8 mouse cellular contexts compared by ENCODE assay signal in the genomic region with DNA sequence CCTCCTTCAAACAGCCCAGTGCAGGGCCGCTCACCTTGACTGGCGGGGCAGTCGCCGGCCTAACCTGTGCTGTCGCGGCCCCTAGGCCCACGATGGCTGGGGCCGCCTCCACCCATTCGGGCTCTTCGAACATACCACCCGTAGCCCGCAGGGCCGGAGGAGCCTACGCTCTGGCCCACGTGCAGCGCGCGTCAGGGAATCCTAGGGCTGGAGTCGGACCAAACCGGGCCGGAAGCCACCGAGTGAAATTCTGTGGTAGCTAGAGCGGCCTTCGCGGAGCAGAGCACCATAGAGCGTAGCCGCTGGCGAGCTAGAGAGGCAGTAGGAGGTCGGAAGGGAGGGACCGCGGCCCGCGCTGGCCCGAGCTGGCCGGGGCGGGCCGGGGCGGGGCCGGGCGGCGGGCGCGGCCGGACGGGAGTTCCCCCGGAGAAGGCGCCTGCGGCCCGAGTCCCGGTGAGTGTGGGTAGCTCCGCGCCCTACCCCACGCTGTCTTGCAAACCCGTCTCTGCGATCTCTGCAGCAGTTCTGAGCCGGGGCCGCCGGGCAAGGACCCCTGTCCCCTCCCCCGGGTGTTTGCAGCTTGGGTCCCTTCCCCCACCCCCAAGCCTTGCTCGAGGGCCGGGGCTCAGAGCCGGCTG. TPM values are rescaled to one million over a fixed set of nuclear protein-coding genes. Genes with fewer than 3 reads are reported as not detected.
DNase-seq lines count a peak whose midpoint lies in the region; ATAC-seq and TF ChIP-seq lines count a peak whose summit lies in the region.

TSS of gene Ilk (plus strand) at position 329 of the 638 bp plus-strand sequence.

- H3K4me1 ChIP-seq in G1E (ENCODE audit: insufficient read depth, low read depth, low read length): peaks cover 73% of the 10 kb centered on the region
- H3K4me1 ChIP-seq in forebrain, postnatal 0 days (ENCODE audit: insufficient read depth): peaks cover 9% of the 10 kb centered on the region
- H3K4me1 ChIP-seq in lung, embryonic 16.5 days (replicated peaks; ENCODE audit: control insufficient read depth, insufficient read depth, low read length): peaks cover 30% of the 10 kb centered on the region

- no peaks in the 10 kb centered on the region for H3K9me3 ChIP-seq in G1E (replicated peaks)
- no peaks in the 10 kb centered on the region for H3K9me3 ChIP-seq in forebrain, postnatal 0 days (ENCODE audit: low read length)
- no peaks in the 10 kb centered on the region for H3K9me3 ChIP-seq in lung, embryonic 16.5 days (ENCODE audit: control insufficient read depth, low read length)

- peak within 1 kb of the TSS; percentile 82 for H3K4me3 ChIP-seq in G1E (ENCODE audit: low read depth, low read length)
- H3K4me3 ChIP-seq in forebrain, postnatal 0 days (ENCODE audit: low read depth, low read length): peak within 1 kb of the TSS; percentile 81
- peak within 1 kb of the TSS; percentile 91 for H3K4me3 ChIP-seq in lung, embryonic 16.5 days (ENCODE audit: low read length)

- 1% methylated on average over 48 of the region's 62 CpGs for WGBS in forebrain, postnatal 0 days
- under 1% methylated on average over 48 of the region's 62 CpGs for WGBS in lung, embryonic 16.5 days

- H3K4me2 ChIP-seq in forebrain, postnatal 0 days (ENCODE audit: low read depth): peak within 1 kb of the TSS; percentile 96
- peak within 1 kb of the TSS; percentile 78 for H3K4me2 ChIP-seq in lung, embryonic 16.5 days (ENCODE audit: low read depth, low read length)

- no peak for TF ChIP-seq CTCF in G1E (IDR thresholded peaks at IDR 0.05; ENCODE audit: low read depth, low read length)
- TF ChIP-seq CTCF in forebrain, postnatal 0 days (IDR thresholded peaks at IDR 0.05; ENCODE audit: low read depth): no peak

- no peaks in the 10 kb centered on the region for H3K27me3 ChIP-seq in G1E (ENCODE audit: insufficient read depth, low read length)
- H3K27me3 ChIP-seq in forebrain, postnatal 0 days (ENCODE audit: insufficient read depth, low read length): no peaks in the 10 kb centered on the region
- no peaks in the 10 kb centered on the region for H3K27me3 ChIP-seq in lung, embryonic 16.5 days (ENCODE audit: control insufficient read depth, insufficient read depth, low read depth, low read length)

- peak; percentile 92 for ATAC-seq in G1E (ENCODE audit: extremely low read depth, insufficient number of reproducible peaks, low FRiP score, poor library complexity, severe bottlenecking)
- peak; percentile 97 for ATAC-seq in forebrain, postnatal 0 days
- ATAC-seq in lung, embryonic 16.5 days (ENCODE audit: low read depth): peak; percentile 96

- H3K9ac ChIP-seq in forebrain, postnatal 0 days: peak within 1 kb of the TSS; percentile 74
- H3K9ac ChIP-seq in lung, embryonic 16.5 days (ENCODE audit: low read length): peak within 1 kb of the TSS; percentile 94

- H3K36me3 ChIP-seq in G1E (replicated peaks): peaks cover 66% of the 10 kb centered on the region
- H3K36me3 ChIP-seq in forebrain, postnatal 0 days (ENCODE audit: insufficient read depth): peaks cover 47% of the 10 kb centered on the region
- peaks cover 32% of the 10 kb centered on the region for H3K36me3 ChIP-seq in lung, embryonic 16.5 days (ENCODE audit: control insufficient read depth, insufficient read depth, low read length)

- peak; percentile 77 for DNase-seq in G1E (ENCODE audit: low spot score)
- DNase-seq in cerebellum, adult 18-20 months: peak; percentile 91 to 92
- DNase-seq in forebrain, postnatal 0 days: peak; percentile 92
- DNase-seq in heart, postnatal 4 days: peak; percentile 95
- peak; percentile 79 for DNase-seq in layer of hippocampus, adult 9-10 months (ENCODE audit: low spot score)
- DNase-seq in ovary, postnatal 10 days (ENCODE audit: low spot score): peak; percentile 80
- peak; percentile 75 to 78 for DNase-seq in thymus, postnatal 10 days (ENCODE audit: low spot score in 2 of 2)

- H3K27ac ChIP-seq in forebrain, postnatal 0 days (ENCODE audit: low read depth, low read length): peak within 1 kb of the TSS; percentile 71
- H3K27ac ChIP-seq in lung, embryonic 16.5 days (ENCODE audit: low read length): peak within 1 kb of the TSS; percentile 95

RNA-seq across cellular contexts. Expression of gene Ilk, which starts in this region (rescaled TPM):
- total RNA-seq in G1E (2014; fragmentation: Nextera tagmentation) (200 and 228 TPM in 2 replicates), G1E (2017) (89.3 and 99.4 TPM in 2 replicates)
- 19.8 and 21.1 TPM in 2 replicates for polyA plus RNA-seq in G1E (2012)
- total RNA-seq in forebrain, postnatal 0 days (2014; rRNA removed): 146 and 157 TPM in 2 replicates
- 159 and 161 TPM in 2 replicates for polyA plus RNA-seq in forebrain, postnatal 0 days (2015; fragmentation: Nextera tagmentation; extraction: Ambion mirVana)
- total RNA-seq in heart, postnatal 4 days (2021): 100 to 1,000 TPM; 214 to 215 TPM
- 413 and 414 TPM in 2 replicates for polyA plus RNA-seq in lung, embryonic 16.5 days (2015; fragmentation: Nextera tagmentation; extraction: Ambion mirVana)

Comparison
In these comparisons a context has a peak if more than half of its experiments do, and no peak if none do; other contexts are left out.
1. Peak in every context shown above with its lines: DNase-seq, ATAC-seq, H3K4me3 ChIP-seq and H3K27ac ChIP-seq.